Mouse (Mus musculus): Measurements from ENCODE around the gene Ifitm10. TPM values are rescaled to one million over a fixed set of nuclear protein-coding genes. Genes with fewer than 3 reads are reported as not detected.
A peak's percentile ranks its signal among the peaks of the same experiment; 100 is the strongest.
"Not testable (repeated sequence)": the region's sequence is repeated elsewhere in the genome, so short reads cannot be mapped to it uniquely, and the experiment has no call there.

The Ifitm10 gene
- polyA plus RNA-seq, 1 experiment from 2014 or later: 3.0 TPM

DNA sequence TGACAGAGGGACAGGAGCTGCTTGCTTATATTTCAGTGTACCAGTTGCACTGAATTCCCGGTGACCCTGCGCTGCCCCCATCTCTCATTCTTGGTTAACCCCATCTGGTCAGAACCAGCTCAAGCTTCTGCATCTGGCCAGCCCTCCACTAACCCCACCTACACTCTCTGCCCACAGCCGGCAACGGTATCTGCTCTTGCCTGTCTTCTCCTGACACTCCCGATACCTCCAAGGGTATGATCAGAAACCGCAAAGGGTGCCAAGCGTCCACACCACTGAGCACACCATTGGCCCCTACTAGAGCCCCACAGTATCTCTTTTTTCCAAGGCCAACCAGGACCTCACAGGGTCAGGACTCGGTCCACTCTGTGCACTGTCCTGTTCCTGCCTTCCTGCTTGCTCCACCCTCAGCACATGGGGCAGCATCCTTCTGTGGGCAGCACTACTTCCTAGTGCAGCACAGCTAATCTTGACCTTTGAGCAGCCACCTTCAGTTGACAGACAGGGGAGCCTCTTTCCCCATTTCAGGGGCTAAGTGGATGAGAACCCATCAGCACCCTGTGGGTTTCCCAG, 18.8 kb downstream of the Ifitm10 start:
- 82% methylated on average over 8 of the region's 8 CpGs for WGBS
- Histone ChIP-seq H3K4me2 (no peak overlapping the region), H3K9me3 (no peaks in the 10 kb centered on the region), H3K27ac (replicated peaks) (no peak overlapping the region), H3K9ac (no peak overlapping the region), H3K4me1 (replicated peaks) (no peaks in the 10 kb centered on the region), H3K4me3 (no peak overlapping the region), H3K36me3 (no peaks in the 10 kb centered on the region), H3K27me3 (no peaks in the 10 kb centered on the region)
- ATAC-seq (ENCODE audit: low read depth): no peak

DNA sequence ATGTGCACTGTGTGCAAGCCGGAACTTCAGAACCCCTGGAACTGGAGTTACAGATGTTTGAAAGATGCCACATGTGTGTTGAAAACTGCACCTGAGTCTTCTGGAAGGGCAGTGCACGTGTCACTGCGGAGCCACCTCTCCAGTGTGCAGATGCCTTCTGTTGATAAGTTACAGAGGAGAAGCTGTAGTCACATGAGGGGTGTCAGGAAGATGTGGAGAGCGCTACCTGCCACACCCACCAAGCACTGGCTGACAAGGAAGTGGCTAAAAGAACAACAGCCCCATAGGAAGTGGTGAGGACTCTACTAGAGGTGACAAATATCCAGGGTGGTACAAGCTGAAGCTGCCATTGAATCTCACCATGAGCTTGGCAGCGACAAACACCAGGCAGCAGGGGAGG, 19.7 kb downstream of the Ifitm10 start:
- no peak for ATAC-seq (ENCODE audit: low read depth)
- Histone ChIP-seq H3K9me3 (no peaks in the 10 kb centered on the region), H3K4me1 (replicated peaks) (peaks cover 5% of the 10 kb centered on the region), H3K4me3 (no peak overlapping the region), H3K27me3 (no peaks in the 10 kb centered on the region), H3K9ac (no peak overlapping the region), H3K4me2 (no peak overlapping the region), H3K36me3 (no peaks in the 10 kb centered on the region), H3K27ac (replicated peaks) (no peak overlapping the region)
- 72% methylated on average over 5 of the region's 5 CpGs for WGBS

DNA sequence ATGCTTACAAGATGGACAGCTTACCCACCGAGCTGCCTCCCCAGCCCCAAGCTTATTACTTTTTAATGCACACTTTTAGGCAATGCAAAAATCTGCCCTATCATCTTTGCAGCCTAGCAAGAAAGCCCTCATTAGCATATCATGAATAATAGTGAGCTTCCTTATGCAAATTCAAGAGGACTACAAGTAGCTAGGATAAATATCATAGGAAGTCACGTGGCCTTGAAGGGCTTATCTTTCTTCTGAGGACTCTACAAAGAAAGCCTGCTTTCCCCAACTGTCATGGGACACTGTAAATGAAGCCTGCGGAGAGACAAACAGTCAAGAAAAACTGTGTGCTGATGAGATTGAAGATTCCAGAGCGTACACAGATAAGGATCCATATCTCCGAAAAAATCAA, 22.0 kb downstream of the Ifitm10 start:
- Histone ChIP-seq H3K4me1 (replicated peaks) (peaks cover 5% of the 10 kb centered on the region), H3K4me2 (no peak overlapping the region), H3K4me3 (no peak overlapping the region), H3K27ac (replicated peaks) (no peak overlapping the region), H3K9me3 (no peaks in the 10 kb centered on the region), H3K36me3 (no peaks in the 10 kb centered on the region), H3K27me3 (no peaks in the 10 kb centered on the region), H3K9ac (no peak overlapping the region)
- ATAC-seq (ENCODE audit: low read depth): no peak
- 67% methylated on average over 5 of the region's 5 CpGs for WGBS

DNA sequence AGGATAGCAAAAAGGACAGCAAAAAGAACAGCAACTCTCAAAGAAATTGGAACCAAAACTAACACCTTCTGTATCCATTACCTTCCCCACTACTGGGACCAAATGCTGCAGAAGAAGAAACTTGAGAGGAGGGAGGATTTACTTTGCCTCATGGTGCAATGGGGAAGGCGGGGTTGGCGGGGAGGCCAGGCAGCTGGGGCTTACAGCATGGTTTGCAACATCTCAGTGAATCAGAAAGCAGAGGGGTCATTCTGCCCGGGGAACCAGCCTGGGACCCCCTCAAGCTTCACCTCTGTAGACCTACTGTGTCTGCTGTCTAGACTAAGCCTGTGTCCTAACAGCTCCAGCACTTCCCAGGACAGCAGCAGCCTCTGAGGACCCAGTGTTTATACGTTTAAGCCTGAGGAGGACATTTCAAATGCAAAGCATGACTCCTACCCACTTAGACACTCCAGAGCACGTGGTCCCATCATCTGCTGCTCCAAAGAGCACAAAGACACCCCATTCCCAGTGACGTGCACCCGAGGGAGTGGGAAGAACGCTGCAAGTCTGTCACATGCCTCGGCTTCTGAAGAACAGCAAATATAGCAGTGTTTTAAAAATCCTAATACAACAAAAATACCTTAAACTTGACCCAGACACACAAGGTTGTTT, 24.1 kb downstream of the Ifitm10 start:
- Histone ChIP-seq H3K9ac (0 out of 2 replicates have a peak overlapping the region, but pooled peaks have one; percentile 22), H3K36me3 (no peaks in the 10 kb centered on the region), H3K4me1 (replicated peaks) (peaks cover 5% of the 10 kb centered on the region), H3K27me3 (no peaks in the 10 kb centered on the region), H3K27ac (replicated peaks) (0 out of 2 replicates have a peak overlapping the region, but pooled peaks have one; percentile 28), H3K9me3 (no peaks in the 10 kb centered on the region), H3K4me2 (no peak overlapping the region), H3K4me3 (no peak overlapping the region)
- ATAC-seq (ENCODE audit: low read depth): no peak; the same call in 1 of the 2 replicates
- 27% methylated on average over 9 of the region's 9 CpGs for WGBS

DNA sequence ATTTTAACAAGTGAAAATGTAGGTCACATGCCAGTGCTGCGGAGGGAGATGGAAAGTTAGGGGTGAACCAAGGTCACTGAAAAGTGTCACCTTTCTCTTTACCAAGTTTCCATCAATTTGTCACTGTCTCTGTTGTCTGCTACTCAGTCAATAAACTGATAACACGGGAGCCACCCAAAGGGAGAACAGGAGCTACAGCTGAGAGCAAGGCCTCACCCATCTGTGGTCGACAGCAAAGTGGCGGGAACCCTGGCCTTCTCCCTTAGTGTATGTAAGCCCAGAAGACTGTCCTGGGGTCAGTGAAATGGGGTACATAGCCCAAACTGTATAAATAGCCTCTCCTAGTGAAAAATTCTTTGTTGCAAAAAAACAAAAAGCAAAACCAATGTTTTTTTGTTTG, 26.0 kb downstream of the Ifitm10 start:
- Histone ChIP-seq H3K9me3 (no peaks in the 10 kb centered on the region), H3K4me1 (replicated peaks) (peaks cover 5% of the 10 kb centered on the region), H3K36me3 (no peaks in the 10 kb centered on the region), H3K27me3 (no peaks in the 10 kb centered on the region), H3K4me3 (no peak overlapping the region), H3K9ac (no peak overlapping the region), H3K4me2 (no peak overlapping the region), H3K27ac (replicated peaks) (no peak overlapping the region)
- WGBS: 77% methylated on average over 4 of the region's 4 CpGs
- no peak for ATAC-seq (ENCODE audit: low read depth)

DNA sequence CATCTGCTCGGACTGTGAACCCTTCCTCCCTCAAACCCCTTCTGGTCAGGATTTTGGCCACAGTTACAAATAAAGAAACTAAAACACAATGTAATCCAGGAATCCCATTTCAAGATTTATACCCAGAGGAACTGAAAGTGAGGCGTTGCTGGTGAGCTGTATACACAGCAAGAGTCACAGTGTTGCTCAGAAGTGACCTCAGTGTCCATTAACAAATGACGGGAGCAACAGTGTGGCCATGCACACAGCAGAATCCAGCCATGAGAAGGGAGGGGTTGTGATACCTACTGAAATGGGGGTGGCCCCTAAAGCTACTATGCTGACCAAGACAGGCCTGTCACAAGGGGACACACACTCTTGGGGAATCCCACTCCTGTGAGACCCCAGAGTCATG, 31.3 kb downstream of the Ifitm10 start:
- Histone ChIP-seq H3K4me1 (replicated peaks) (no peaks in the 10 kb centered on the region; the same call in 1 of the 2 replicates), H3K27ac (replicated peaks) (no peak overlapping the region), H3K36me3 (no peaks in the 10 kb centered on the region), H3K4me2 (no peak overlapping the region), H3K27me3 (no peaks in the 10 kb centered on the region), H3K9ac (no peak overlapping the region), H3K4me3 (no peak overlapping the region), H3K9me3 (no peaks in the 10 kb centered on the region)
- WGBS: 75% methylated on average over 3 of the region's 3 CpGs
- ATAC-seq (ENCODE audit: low read depth): no peak

DNA sequence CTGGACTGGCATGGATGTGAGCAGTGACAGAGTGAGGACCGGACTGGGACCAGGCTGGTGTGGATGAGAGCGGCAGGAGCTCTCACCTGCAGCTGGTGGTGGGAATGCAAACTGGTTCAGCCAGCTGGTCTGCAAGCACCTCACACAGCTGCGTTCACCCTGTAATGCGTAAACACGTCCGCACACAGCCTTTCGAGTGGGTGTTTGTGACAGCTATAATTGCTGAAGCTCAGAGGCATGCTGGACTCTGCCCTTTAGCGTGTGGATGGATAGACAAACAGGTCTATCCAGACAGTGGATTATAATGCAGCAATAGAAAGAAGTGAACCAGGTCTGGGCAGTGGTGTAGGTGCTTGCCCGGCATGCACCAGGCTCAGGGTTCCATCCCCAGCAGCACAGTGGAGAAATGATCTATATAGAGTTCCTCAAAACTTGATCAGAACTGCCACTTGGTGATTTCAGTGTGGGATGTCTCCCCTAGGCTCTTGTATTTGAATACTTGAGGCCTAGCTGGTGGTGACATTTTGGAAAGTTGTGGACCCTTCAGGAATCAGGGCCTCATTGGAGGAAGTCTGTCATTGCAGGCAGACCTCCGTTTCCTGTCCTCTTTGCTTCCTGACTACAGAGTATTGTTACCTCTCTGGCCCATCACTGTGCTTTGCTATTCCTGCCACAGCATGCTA, 31.8 kb downstream of the Ifitm10 start:
- Histone ChIP-seq H3K27me3 (no peaks in the 10 kb centered on the region), H3K4me3 (no peak overlapping the region), H3K36me3 (no peaks in the 10 kb centered on the region), H3K9me3 (no peaks in the 10 kb centered on the region), H3K9ac (no peak overlapping the region), H3K4me1 (replicated peaks) (no peaks in the 10 kb centered on the region; the same call in 1 of the 2 replicates), H3K27ac (replicated peaks) (no peak overlapping the region), H3K4me2 (no peak overlapping the region)
- ATAC-seq (ENCODE audit: low read depth): no peak
- 82% methylated on average over 10 of the region's 10 CpGs for WGBS

DNA sequence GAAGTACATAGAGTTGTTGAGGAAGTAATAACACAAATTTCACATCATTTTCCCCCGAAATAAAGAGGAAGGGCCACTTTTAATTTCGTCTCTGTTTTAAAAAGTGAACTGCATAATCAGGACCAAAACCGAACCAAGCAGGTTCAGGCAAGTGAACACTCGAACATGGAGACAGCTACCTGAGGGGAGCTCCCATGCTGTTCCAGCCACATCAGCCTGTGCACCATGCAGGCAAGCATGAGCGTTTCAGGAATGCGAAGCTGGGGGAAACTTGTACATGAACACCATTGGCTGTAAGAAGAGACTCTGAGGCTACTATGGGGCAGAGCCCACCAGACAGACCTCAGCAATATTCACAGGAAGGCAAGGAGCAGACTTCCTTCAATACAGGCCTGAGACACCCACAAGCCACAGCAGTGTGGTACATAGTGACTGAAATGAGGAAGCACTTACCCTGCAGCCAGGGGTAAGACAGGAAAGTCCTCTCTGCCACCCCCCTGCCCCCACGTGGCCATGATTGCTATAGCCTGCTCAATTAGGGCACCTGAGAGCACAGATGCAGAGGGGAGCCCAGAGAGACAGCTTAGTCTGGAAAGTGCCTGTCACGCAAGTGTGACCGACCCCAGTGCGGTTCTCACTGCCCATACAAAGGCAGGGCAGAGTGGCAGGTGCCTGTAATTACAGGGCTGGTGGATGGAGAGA, 33.1 kb downstream of the Ifitm10 start:
- Histone ChIP-seq H3K9me3 (no peaks in the 10 kb centered on the region), H3K27me3 (no peaks in the 10 kb centered on the region), H3K27ac (replicated peaks) (no peak overlapping the region), H3K4me1 (replicated peaks) (no peaks in the 10 kb centered on the region; the same call in 1 of the 2 replicates), H3K4me2 (no peak overlapping the region), H3K36me3 (no peaks in the 10 kb centered on the region), H3K4me3 (no peak overlapping the region), H3K9ac (no peak overlapping the region)
- WGBS: 57% methylated on average over 10 of the region's 10 CpGs
- no peak for ATAC-seq (ENCODE audit: low read depth)

DNA sequence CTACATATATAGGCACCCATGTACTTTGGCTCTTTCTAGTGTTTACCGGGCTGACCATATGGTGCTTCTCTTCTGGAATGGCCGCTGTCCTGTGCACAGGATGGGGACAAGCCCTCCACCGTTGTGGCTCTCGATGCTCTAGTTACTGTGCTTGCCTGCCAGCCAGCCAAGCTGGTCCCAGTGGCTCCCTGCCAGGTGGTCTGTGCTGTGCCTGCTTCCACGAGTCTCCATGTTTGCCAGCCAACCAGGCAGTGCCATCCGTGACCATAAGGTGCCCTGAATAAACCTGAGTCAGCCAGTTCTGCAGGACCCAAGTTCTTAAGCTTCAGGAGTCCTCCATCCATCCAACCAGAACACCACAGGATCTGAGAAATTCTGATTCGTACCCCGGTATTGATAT, 38.4 kb downstream of the Ifitm10 start:
- WGBS: 83% methylated on average over 8 of the region's 8 CpGs
- Histone ChIP-seq H3K36me3 (no peaks in the 10 kb centered on the region), H3K4me2 (no peak overlapping the region), H3K4me1 (replicated peaks) (no peaks in the 10 kb centered on the region), H3K27ac (replicated peaks) (no peak overlapping the region), H3K27me3 (no peaks in the 10 kb centered on the region), H3K9me3 (no peaks in the 10 kb centered on the region), H3K4me3 (no peak overlapping the region), H3K9ac (no peak overlapping the region)
- ATAC-seq (ENCODE audit: low read depth): no peak

DNA sequence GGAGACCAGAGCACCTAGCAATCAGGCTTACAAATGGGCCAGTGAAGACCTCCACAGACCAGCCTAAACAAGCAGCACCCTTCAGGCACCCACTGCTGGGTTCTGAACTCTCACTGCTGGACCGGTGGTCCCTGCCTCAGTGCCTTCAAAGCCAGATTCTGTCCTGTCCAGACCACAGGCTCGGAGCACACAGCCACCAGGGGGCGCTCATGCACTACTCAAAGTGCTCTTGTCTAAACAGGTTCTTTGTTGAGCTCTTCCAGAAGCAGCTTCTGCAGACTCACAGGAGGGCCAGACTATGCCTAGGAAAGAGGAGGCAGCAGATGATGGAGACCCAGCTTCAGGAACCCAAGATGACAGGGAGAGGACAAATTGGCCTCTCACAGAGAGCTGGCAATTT, 39.3 kb downstream of the Ifitm10 start:
- whole genome bisulfite sequencing: 4% methylated on average over 3 of the region's 3 CpGs
- Histone ChIP-seq H3K4me2 (no peak overlapping the region), H3K27ac (replicated peaks) (no peak overlapping the region), H3K4me1 (replicated peaks) (no peaks in the 10 kb centered on the region), H3K36me3 (no peaks in the 10 kb centered on the region), H3K9me3 (no peaks in the 10 kb centered on the region), H3K4me3 (no peak overlapping the region), H3K27me3 (no peaks in the 10 kb centered on the region), H3K9ac (no peak overlapping the region)
- ATAC-seq (ENCODE audit: low read depth): peak; percentile 87

DNA sequence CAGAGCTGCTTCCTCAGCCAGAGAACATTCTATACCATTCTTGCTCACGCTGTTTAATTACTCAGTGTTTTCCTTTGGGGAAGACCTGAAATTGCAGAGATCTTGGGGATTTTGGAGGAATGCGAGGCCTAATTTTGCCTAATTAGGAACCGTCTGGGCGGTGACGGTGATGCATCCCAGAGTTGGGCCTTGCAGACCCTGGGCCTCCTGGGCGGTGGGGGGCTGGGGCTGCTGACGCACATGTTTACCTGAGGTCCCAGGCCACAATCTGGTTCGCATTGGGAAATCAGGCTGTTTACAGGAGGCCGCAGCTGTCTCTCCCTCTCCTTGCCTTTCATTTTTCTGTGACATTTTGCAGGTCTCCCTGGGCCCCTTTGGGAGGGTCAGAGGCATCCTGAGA, 40.8 kb downstream of the Ifitm10 start:
- not testable (repeated sequence) for ATAC-seq (ENCODE audit: low read depth); H3K27me3 ChIP-seq; H3K9ac ChIP-seq; H3K27ac ChIP-seq (replicated peaks); H3K4me1 ChIP-seq (replicated peaks); H3K4me3 ChIP-seq; H3K9me3 ChIP-seq; H3K36me3 ChIP-seq; H3K4me2 ChIP-seq
- 80% methylated on average over 5 of the region's 9 CpGs for WGBS

DNA sequence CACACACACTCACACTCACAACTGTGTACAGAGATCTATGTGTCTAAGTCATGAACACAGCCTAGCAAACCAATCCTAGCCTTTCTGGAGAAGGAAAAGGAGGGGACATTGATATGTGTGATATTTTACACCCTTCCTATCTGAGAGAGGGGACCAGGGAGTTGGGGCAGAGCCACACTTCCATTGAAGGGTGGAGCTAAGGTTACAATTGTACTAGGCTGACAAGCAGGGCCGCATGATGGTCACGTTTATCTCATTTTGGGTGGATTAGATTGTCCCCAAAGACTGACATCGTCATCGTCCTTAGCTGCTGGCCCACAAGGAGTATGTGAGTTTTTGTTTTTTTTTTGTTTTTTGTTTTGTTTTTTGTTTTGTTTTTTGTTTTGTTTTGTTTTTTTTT, 42.3 kb downstream of the Ifitm10 start:
- Histone ChIP-seq H3K27me3 (no peaks in the 10 kb centered on the region), H3K27ac (replicated peaks) (no peak overlapping the region), H3K36me3 (no peaks in the 10 kb centered on the region), H3K4me2 (no peak overlapping the region), H3K4me1 (replicated peaks) (no peaks in the 10 kb centered on the region), H3K9me3 (no peaks in the 10 kb centered on the region), H3K4me3 (no peak overlapping the region), H3K9ac (no peak overlapping the region)
- no peak for ATAC-seq (ENCODE audit: low read depth)
- 91% methylated on average over 4 of the region's 4 CpGs for WGBS
